Mouse (Mus musculus) CH12.LX (cell line): ENCODE measurements at regions not wholly inside any gene's neighbourhood (a gene's known extent, or its start where the extent isn't known, plus 50 kb on each side); places are given as distances from the start of the nearest gene placed in this dataset.

Experiments used
- DNase-seq: peaks from one replicate; pipeline ENCODE4 v3.0.0-alpha.2; 2013; ENCODE audit errors: extremely low read depth
- H3K27ac ChIP-seq: 2 replicates; pipeline ENCODE4 v1.5.1; 2012; ENCODE audit warnings: low read depth, mild to moderate bottlenecking, control low read depth, moderate library complexity; ENCODE audit not compliant: insufficient read depth
- H3K27me3 ChIP-seq: replicated peaks from 2 replicates; pipeline ENCODE3; 2012; ENCODE audit warnings: inconsistent platforms
- H3K36me3 ChIP-seq, 2 experiments: replicated peaks in 1 of 2; 2 replicates each; pipeline versions ENCODE3 to v1.6.1; 2012; ENCODE audit warnings: inconsistent platforms in 1 of 2, low read length in 1 of 2, mild to moderate bottlenecking in 1 of 2, mixed read lengths in 1 of 2, moderate library complexity in 1 of 2; ENCODE audit not compliant: control insufficient read depth in 1 of 2, insufficient read depth in 1 of 2
- H3K4me1 ChIP-seq, 2 experiments: 2 replicates each; pipeline ENCODE4 v1.6.1; 2012; ENCODE audit warnings: inconsistent platforms in 1 of 2, moderate library complexity in 1 of 2; ENCODE audit not compliant: insufficient read depth in 2 of 2, control insufficient read depth in 1 of 2
- H3K4me2 ChIP-seq: 2 replicates; pipeline ENCODE4 v1.6.1; 2012; ENCODE audit warnings: low read depth, mild to moderate bottlenecking, control low read depth; ENCODE audit not compliant: poor library complexity, insufficient read depth, severe bottlenecking
- H3K4me3 ChIP-seq, 3 experiments: fragments of 150-350 bp in 1 of 3; sonication (generic) in 1 of 3; replicated peaks in 1 of 3; 2 replicates each; pipeline versions ENCODE3 to v1.5.1; 2011 to 2012; ENCODE audit warnings: low read depth in 2 of 3, low read length in 2 of 3, mild to moderate bottlenecking in 2 of 3, moderate library complexity in 2 of 3, control low read depth in 1 of 3, improper control_type of control experiment in 1 of 3, inconsistent platforms in 1 of 3, mixed read lengths in 1 of 3; ENCODE audit not compliant: poor library complexity in 1 of 3
- H3K79me2 ChIP-seq: replicated peaks from 2 replicates; pipeline ENCODE4 v1.6.1; 2012; ENCODE audit warnings: mild to moderate bottlenecking, moderate library complexity; ENCODE audit not compliant: control insufficient read depth, poor library complexity, insufficient read depth, severe bottlenecking; ENCODE audit errors: extremely low read depth
- H3K9ac ChIP-seq: 2 replicates; pipeline ENCODE4 v1.6.1; 2012; ENCODE audit warnings: low read depth, mild to moderate bottlenecking, control low read depth, moderate library complexity; ENCODE audit not compliant: insufficient read depth
- H3K9me3 ChIP-seq: replicated peaks from 2 replicates; pipeline ENCODE3; 2012; ENCODE audit warnings: low read length, inconsistent platforms, mixed read lengths
- BHLHE40 ChIP-seq: IDR thresholded peaks from 2 replicates; pipeline ENCODE4 v1.6.1; 2011; ENCODE audit warnings: mild to moderate bottlenecking, low read depth, low read length, improper control_type of control experiment
- CHD1 ChIP-seq: IDR thresholded peaks from 2 replicates; pipeline ENCODE4 v1.6.1; 2012; ENCODE audit warnings: low read depth, low read length, improper control_type of control experiment, inconsistent platforms
- CHD2 ChIP-seq: IDR thresholded peaks from 2 replicates; pipeline ENCODE4 v1.6.1; 2011; ENCODE audit warnings: low read length, improper control_type of control experiment
- CTCF ChIP-seq, 2 experiments: IDR thresholded peaks in 1 of 2; conservative IDR thresholded peaks in 1 of 2; 2 replicates each; pipeline ENCODE4 v1.5.1; 2011 to 2012; ENCODE audit warnings: low read depth in 2 of 2, low read length in 2 of 2, improper control_type of control experiment in 1 of 2, inconsistent platforms in 1 of 2, mild to moderate bottlenecking in 1 of 2, moderate library complexity in 1 of 2
- E2F4 ChIP-seq: IDR thresholded peaks from 2 replicates; pipeline ENCODE4 v1.6.1; 2011; ENCODE audit warnings: low read depth, low read length, improper control_type of control experiment; ENCODE audit not compliant: insufficient replicate concordance
- ELF1 ChIP-seq: IDR thresholded peaks from 2 replicates; pipeline ENCODE4 v1.6.1; 2014; ENCODE audit warnings: low read depth, mild to moderate bottlenecking, inconsistent platforms, low read length, improper control_type of control experiment
- EP300 ChIP-seq: IDR thresholded peaks from 2 replicates; pipeline ENCODE4 v1.6.1; 2011; ENCODE audit warnings: low read length, improper control_type of control experiment
- ETS1 ChIP-seq: conservative IDR thresholded peaks from 2 replicates; pipeline ENCODE4 v1.6.1; 2012; ENCODE audit warnings: low read depth, mild to moderate bottlenecking, inconsistent platforms, low read length, improper control_type of control experiment, moderate library complexity
- GABPA ChIP-seq: IDR thresholded peaks from 2 replicates; pipeline ENCODE4 v1.6.1; 2012; ENCODE audit warnings: low read depth, low read length, improper control_type of control experiment, inconsistent platforms; ENCODE audit not compliant: insufficient replicate concordance
- HCFC1 ChIP-seq: IDR thresholded peaks from 2 replicates; pipeline ENCODE4 v1.6.1; 2012; ENCODE audit warnings: low read depth, mild to moderate bottlenecking, inconsistent platforms, low read length, improper control_type of control experiment
- IRF4 ChIP-seq: IDR thresholded peaks from 2 replicates; pipeline ENCODE4 v1.6.1; 2014; ENCODE audit warnings: low read depth, mild to moderate bottlenecking, inconsistent platforms, low read length, improper control_type of control experiment
- JUND ChIP-seq: conservative IDR thresholded peaks from 2 replicates; pipeline ENCODE4 v1.6.1; 2011; ENCODE audit warnings: low read depth, low read length, improper control_type of control experiment
- KAT2A ChIP-seq: IDR thresholded peaks from 2 replicates; pipeline ENCODE4 v1.6.1; 2012; ENCODE audit warnings: low read length, improper control_type of control experiment, inconsistent platforms; ENCODE audit not compliant: insufficient replicate concordance
- MAFK ChIP-seq: IDR thresholded peaks from 2 replicates; pipeline ENCODE4 v1.6.1; 2011; ENCODE audit warnings: low read length, improper control_type of control experiment; ENCODE audit not compliant: insufficient replicate concordance
- MAX ChIP-seq: IDR thresholded peaks from 2 replicates; pipeline ENCODE4 v1.6.1; 2011; ENCODE audit warnings: low read length, improper control_type of control experiment
- MAZ ChIP-seq: IDR thresholded peaks from 2 replicates; pipeline ENCODE4 v1.6.1; 2012; ENCODE audit warnings: low read depth, mild to moderate bottlenecking, inconsistent platforms, low read length, improper control_type of control experiment, moderate library complexity
- MXI1 ChIP-seq: IDR thresholded peaks from 2 replicates; pipeline ENCODE4 v1.6.1; 2011; ENCODE audit warnings: mild to moderate bottlenecking, low read depth, low read length, improper control_type of control experiment
- MYC ChIP-seq: IDR thresholded peaks from 2 replicates; pipeline ENCODE4 v1.6.1; 2011; ENCODE audit warnings: low read depth, mild to moderate bottlenecking, improper control_type of control experiment, low read length
- NELFE ChIP-seq: IDR thresholded peaks from 2 replicates; pipeline ENCODE4 v1.6.1; 2011; ENCODE audit warnings: low read depth, low read length, improper control_type of control experiment
- PAX5 ChIP-seq: IDR thresholded peaks from 2 replicates; pipeline ENCODE4 v1.6.1; 2012; ENCODE audit warnings: low read length, inconsistent platforms, mixed read lengths
- SIN3A ChIP-seq: IDR thresholded peaks from 2 replicates; pipeline ENCODE4 v1.6.1; 2012; ENCODE audit warnings: low read length, improper control_type of control experiment, inconsistent platforms
- TCF12 ChIP-seq: IDR thresholded peaks from 2 replicates; pipeline ENCODE4 v1.6.1; 2014; ENCODE audit warnings: low read depth, mild to moderate bottlenecking, inconsistent platforms, low read length, improper control_type of control experiment
- USF1 ChIP-seq: IDR thresholded peaks from 2 replicates; pipeline ENCODE4 v1.6.1; 2014; ENCODE audit warnings: low read depth, mild to moderate bottlenecking, inconsistent platforms, low read length, improper control_type of control experiment
- USF2 ChIP-seq: conservative IDR thresholded peaks from 2 replicates; pipeline ENCODE4 v1.6.1; 2011; ENCODE audit warnings: low read depth, low read length, improper control_type of control experiment
- ZC3H11A ChIP-seq: IDR thresholded peaks from 2 replicates; pipeline ENCODE4 v1.6.1; 2012; ENCODE audit warnings: low read depth, mild to moderate bottlenecking, inconsistent platforms, low read length, improper control_type of control experiment
- ZKSCAN1 ChIP-seq: IDR thresholded peaks from 2 replicates; pipeline ENCODE4 v1.6.1; 2012; ENCODE audit warnings: low read depth, inconsistent platforms, low read length, improper control_type of control experiment, borderline replicate concordance
- dilution Hi-C: fragments of 300-500 bp; cut with MboI; formaldehyde crosslinking; loops from 2 replicates; pipeline ENCODE4 v1.14.3; 2020; ENCODE audit warnings: low sequenced_read_pairs; ENCODE audit not compliant: extremely low pct_unique_long_range_greater_than_20kb, extremely low pct_ligation_motif_present
- in situ Hi-C: fragments of 300-500 bp; cut with MboI; formaldehyde crosslinking; loops from 3 replicates; pipeline ENCODE4 v1.14.3; 2019; ENCODE audit warnings: low sequenced_read_pairs, low pct_ligation_motif_present, low pct_unique_long_range_greater_than_20kb, mixed read lengths

- Histone ChIP-seq H3K4me1 (no peaks in the 10 kb centered on the region), H3K27ac (no peak overlapping the region), H3K36me3 (no peaks in the 10 kb centered on the region), H3K79me2 (no peaks in the 10 kb centered on the region), H3K9me3 (peaks cover 2% of the 10 kb centered on the region), H3K4me2 (no peak overlapping the region), H3K4me3 (no peak overlapping the region), H3K27me3 (peaks cover 37% of the 10 kb centered on the region), H3K9ac (no peak overlapping the region)
- no peak for TF ChIP-seq MYC
- no peak for TF ChIP-seq JUND
- TF ChIP-seq ELF1: no peak
- TF ChIP-seq MAFK: no peak
- TF ChIP-seq SIN3A: no peak
- TF ChIP-seq IRF4: no peak
- no peak for TF ChIP-seq MAZ
- no peak for TF ChIP-seq MXI1
- TF ChIP-seq USF2: no peak
- TF ChIP-seq ETS1: no peak
- no peak for TF ChIP-seq USF1
- no peak for TF ChIP-seq TCF12
- no peak for TF ChIP-seq KAT2A
- TF ChIP-seq HCFC1: no peak
- TF ChIP-seq NELFE: no peak
- no peak for TF ChIP-seq CHD2
- TF ChIP-seq EP300: no peak
- TF ChIP-seq MAX: no peak
- dilution Hi-C loops: no loop called here
- DNase-seq: no peak
- in situ Hi-C loops: no loop called here
These were observed 98.7 kb upstream of the Prox1 start for GRCm38 (mm10) chr1:190269181-190269580.

DNA sequence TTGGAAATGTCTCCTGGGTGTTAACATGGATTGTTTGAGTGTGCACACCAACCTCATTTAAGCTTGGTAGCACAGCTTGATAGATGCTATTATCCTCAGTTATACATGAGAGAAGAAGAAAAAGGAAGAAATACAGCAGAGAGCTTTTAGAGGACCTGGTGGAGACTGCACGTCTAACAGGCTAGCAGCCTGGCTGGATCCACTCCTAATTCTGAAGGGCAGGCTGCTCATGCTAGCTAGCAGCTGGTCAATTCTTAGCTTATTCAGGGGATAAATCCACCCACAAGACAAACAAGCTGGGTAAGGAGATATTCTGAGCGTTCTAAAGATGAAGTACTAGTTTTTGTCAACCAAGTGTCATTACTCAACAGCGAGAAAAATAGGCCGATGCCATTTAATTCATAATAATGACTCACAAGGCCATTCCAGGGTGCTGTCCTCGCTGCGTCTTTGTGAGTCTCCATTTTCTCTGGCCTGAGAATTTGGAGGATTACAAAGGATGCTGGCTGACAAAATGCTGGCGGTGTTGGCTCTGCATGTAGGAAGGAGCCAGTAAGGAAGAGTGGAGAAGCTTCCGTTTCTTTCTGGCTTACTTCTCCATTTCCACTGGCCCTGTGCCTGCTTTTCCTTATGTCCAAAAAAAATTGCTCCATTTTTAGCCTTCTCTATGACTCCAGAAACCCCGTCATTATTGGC lies 94.7 kb upstream of the Prox1 start:
- no peak overlapping the region for H3K4me2 ChIP-seq
- in situ Hi-C loops (no loop called here), dilution Hi-C loops (no loop called here)
- no peak overlapping the region for H3K9ac ChIP-seq
- peaks cover 2% of the 10 kb centered on the region for H3K9me3 ChIP-seq
- TF ChIP-seq EP300 (no peak), MXI1 (no peak), GABPA (no peak), KAT2A (no peak), CHD1 (no peak), CTCF (conservative IDR thresholded peaks at IDR 0.05 in 1 of 2, IDR thresholded peaks at IDR 0.05 in 1 of 2; ENCODE audit: low read depth in 2 of 2, low read length in 2 of 2) (no peak), MAZ (no peak), MAX (no peak), USF2 (no peak), NELFE (no peak), CHD2 (no peak), ZC3H11A (no peak), ZKSCAN1 (no peak), MYC (no peak), BHLHE40 (no peak), E2F4 (no peak), PAX5 (no peak), HCFC1 (no peak)
- no peaks in the 10 kb centered on the region for H3K79me2 ChIP-seq
- H3K27ac ChIP-seq: no peak overlapping the region
- H3K27me3 ChIP-seq: peaks cover 69% of the 10 kb centered on the region
- no peaks in the 10 kb centered on the region for H3K36me3 ChIP-seq
- no peak for DNase-seq
- H3K4me3 ChIP-seq: no peak overlapping the region
- H3K4me1 ChIP-seq: no peaks in the 10 kb centered on the region
